Mouse (Mus musculus) CD8-positive naive resting alpha-beta T cell, adult 57 days (primary cell): ENCODE measurements around the gene Olfr601. TPM values are rescaled to one million over a fixed set of nuclear protein-coding genes. Genes with fewer than 3 reads are reported as not detected.

Source experiments
- total RNA-seq: library from RNA; stranded (reverse); gene quantifications from one replicate; pipeline ENCODE4 v1.2.4, GENCODE M21; 2023

Olfr601 gene
- not detected for total RNA-seq

DNA sequence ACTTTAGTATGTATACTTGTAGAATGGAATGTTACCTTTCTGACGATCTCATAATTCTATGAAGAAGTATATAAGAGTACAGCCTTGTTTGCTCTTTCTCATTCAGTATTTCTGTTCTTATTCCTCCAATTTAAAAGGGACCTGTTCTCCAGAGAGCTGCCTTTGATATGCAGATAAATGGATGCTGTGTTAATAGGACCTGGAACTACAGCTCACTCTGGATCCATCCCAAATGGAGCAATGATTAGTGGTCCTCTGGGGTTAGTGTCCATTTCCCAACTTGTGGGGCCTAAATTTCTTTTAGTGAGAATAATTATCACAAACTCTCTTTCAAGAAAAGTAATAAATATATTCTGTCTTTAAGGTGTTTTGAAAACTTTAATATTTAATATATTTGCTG is at the start of gene Olfr601:
TSS of gene Olfr601 (minus strand) at position 101 of the 400 bp plus-strand sequence.

DNA sequence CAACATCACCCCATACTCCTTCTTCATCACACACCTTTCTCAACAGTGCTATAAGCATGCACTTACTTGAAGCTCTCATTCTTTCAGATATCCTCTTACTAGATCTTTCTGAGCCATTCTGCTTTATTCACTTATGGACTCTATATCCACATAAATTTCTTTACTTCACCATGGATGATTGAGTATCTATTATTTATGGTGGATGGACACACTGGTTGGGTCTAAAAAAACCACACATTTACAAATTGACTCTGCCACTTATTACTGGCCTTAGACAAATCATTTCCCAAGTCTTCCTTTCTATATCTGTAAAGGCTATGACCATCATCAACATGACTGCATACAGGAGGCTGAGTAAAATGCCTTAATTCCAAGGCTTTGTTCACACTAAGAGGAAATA is 23.6 kb upstream of the Olfr601 start, which contains the start of gene Olfr603:
TSS of gene Olfr603 (minus strand) at position 101 of the 400 bp plus-strand sequence.

DNA sequence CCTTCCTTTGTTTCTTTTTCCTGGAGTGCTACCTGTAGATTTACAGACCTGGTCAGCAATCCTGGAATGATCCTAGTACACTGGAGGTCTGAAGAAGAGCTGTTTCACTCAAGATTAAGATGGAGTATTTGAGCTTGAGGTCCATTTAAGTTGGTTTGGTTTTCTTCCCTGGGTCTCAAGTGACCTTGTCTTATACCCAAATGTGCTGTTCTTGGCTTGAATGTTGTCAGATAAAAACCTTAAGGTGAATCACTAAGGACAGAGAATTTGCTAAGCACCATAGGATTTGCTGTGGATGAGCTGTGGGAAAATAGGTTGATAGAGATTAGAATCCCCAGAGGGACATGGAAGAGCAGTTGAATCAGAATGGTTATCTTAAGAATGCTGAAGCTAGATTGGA is 12.9 kb downstream of the Olfr601 start, which contains the start of gene Olfr600:
TSS of gene Olfr600 (minus strand) at position 101 of the 400 bp plus-strand sequence.

DNA sequence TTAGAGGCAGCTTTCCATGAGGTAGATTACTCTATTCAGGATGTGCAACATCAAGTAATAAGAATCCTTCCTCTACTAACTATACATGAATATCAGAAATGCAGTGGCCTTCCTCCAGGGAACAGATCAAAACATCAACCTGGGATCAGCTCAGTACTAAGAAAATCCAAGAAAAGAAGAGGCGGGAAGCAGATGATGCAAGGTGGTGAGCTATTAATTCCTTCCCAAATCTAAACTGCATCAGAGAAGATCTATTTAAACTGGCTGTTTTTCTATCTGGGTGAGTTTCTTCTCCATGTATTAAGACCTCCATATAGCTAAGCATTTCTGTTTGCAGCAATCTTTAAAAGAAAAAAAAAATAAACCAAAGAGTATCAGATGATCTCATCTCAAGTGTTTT is 26.8 kb downstream of the Olfr601 start, which contains the start of gene Olfr599:
TSS of gene Olfr599 (plus strand) at position 301 of the 400 bp plus-strand sequence.

DNA sequence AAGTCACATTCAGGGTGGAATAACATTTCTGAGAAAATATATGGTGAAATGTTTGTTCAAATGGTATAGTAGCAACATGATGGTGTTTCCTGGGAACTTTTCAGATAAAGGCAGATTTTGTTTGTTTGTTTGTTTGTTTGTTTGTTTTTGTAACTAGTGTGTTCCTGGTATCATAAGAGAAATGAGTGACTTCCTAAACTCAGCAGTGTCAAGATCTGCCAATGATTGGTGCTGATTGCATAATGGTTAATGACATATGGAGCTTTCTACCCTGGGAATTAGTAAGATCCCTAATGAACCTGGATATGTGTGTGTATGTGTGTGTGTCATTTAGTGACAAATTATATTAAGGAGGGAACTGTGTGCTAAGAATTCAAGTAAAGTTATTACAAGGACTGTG is 39.2 kb downstream of the Olfr601 start, which contains the start of gene Olfr598:
TSS of gene Olfr598 (plus strand) at position 301 of the 400 bp plus-strand sequence.

DNA sequence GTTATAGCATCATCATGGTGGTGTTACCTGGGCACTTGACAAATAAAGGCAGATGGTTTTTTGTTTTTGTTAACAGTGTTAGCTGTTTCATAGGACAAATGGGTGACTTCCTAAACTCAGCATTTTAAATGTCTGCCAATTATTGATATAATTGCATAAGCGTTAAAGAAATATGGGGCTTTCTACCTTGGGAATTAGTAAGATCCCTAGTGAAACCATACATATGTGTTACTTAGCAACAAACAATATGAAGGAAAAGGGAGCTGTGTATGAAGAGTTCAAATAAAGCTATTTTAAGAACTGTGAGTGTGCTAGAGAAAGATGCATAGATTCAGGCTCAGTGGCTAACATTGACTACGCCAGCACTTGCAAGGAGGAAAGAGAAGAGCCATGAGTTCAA is 46.4 kb downstream of the Olfr601 start, which contains the start of gene Olfr597:
TSS of gene Olfr597 (plus strand) at position 301 of the 400 bp plus-strand sequence.

Other genes starting within 250 kb of the Olfr601 start
- not detected for gene Olfr586, start 237.0 kb downstream of the Olfr601 start, total RNA-seq
- not detected for gene Olfr588-ps1, start 221.8 kb downstream of the Olfr601 start, total RNA-seq
- not detected for gene Olfr589, start 206.3 kb downstream of the Olfr601 start, total RNA-seq
- gene Olfr591, start 184.3 kb downstream of the Olfr601 start, total RNA-seq: not detected
- gene Olfr592, start 177.9 kb downstream of the Olfr601 start, total RNA-seq: not detected
- gene Olfr593, start 150.8 kb downstream of the Olfr601 start, total RNA-seq: not detected
- gene Olfr594, start 145.7 kb downstream of the Olfr601 start, total RNA-seq: not detected
- gene Usp17ld, start 110.2 kb downstream of the Olfr601 start, total RNA-seq: not detected
- gene Olfr596, start 57.0 kb downstream of the Olfr601 start, total RNA-seq: not detected
- gene Olfr597, start 46.3 kb downstream of the Olfr601 start, total RNA-seq: not detected
- gene Olfr598, start 39.1 kb downstream of the Olfr601 start, total RNA-seq: not detected
- not detected for gene Olfr599, start 26.7 kb downstream of the Olfr601 start, total RNA-seq
- not detected for gene Olfr600, start 13.0 kb downstream of the Olfr601 start, total RNA-seq
- not detected for gene Olfr603, start 23.5 kb upstream of the Olfr601 start, total RNA-seq
- not detected for gene Usp17lc, start 52.4 kb upstream of the Olfr601 start, total RNA-seq
- not detected for gene Olfr605, start 82.8 kb upstream of the Olfr601 start, total RNA-seq
- gene Olfr606, start 86.4 kb upstream of the Olfr601 start, total RNA-seq: not detected
- gene Olfr607, start 101.5 kb upstream of the Olfr601 start, total RNA-seq: not detected
- not detected for gene Olfr608, start 107.2 kb upstream of the Olfr601 start, total RNA-seq
- not detected for gene Olfr609, start 135.4 kb upstream of the Olfr601 start, total RNA-seq
- not detected for gene Olfr610, start 149.5 kb upstream of the Olfr601 start, total RNA-seq
- gene Olfr611, start 158.2 kb upstream of the Olfr601 start, total RNA-seq: not detected
- gene Olfr612, start 180.1 kb upstream of the Olfr601 start, total RNA-seq: not detected
- gene Olfr613, start 185.4 kb upstream of the Olfr601 start, total RNA-seq: not detected
- gene Olfr615, start 193.4 kb upstream of the Olfr601 start, total RNA-seq: not detected
- not detected for gene Olfr616, start 206.5 kb upstream of the Olfr601 start, total RNA-seq
- gene Olfr617, start 210.4 kb upstream of the Olfr601 start, total RNA-seq: not detected
- not detected for gene Olfr618, start 227.4 kb upstream of the Olfr601 start, total RNA-seq
- not detected for gene Olfr619, start 237.9 kb upstream of the Olfr601 start, total RNA-seq
- not detected for gene Olfr620, start 249.9 kb upstream of the Olfr601 start, total RNA-seq